Comparison of ENCODE assay signal across 8 mouse cellular contexts in genomic region chr19:25236596-25237491, GRCm38 (mm10). TPM values are rescaled to one million over a fixed set of nuclear protein-coding genes. Genes with fewer than 3 reads are reported as not detected.
DNase-seq lines count a peak whose midpoint lies in the region; ATAC-seq lines count a peak whose summit lies in the region.

Gene Kank1 (plus strand): TSS chr19:25236975.

- H3K4me1 ChIP-seq in forebrain, embryonic 14.5 days (ENCODE audit: control insufficient read depth, insufficient read depth, low read length) = peaks cover 2% of the 10 kb centered on the region; the same call in 1 of the 2 replicates
- H3K4me1 ChIP-seq in heart, embryonic 15.5 days (replicated peaks) = peaks cover 27% of the 10 kb centered on the region
- H3K4me1 ChIP-seq in liver, embryonic 13.5 days (replicated peaks) = peaks cover 6% of the 10 kb centered on the region; the same call in 1 of the 2 replicates
- no peaks in the 10 kb centered on the region for H3K4me1 ChIP-seq in neural tube, embryonic 11.5 days (ENCODE audit: control insufficient read depth, insufficient read depth, low read length)

- peak; percentile 92 for ATAC-seq in forebrain, embryonic 14.5 days
- peak; percentile 86 for ATAC-seq in heart, embryonic 15.5 days (replicated peaks; ENCODE audit: insufficient number of reproducible peaks, insufficient read depth, low FRiP score, low read depth)
- peak; percentile 74 for ATAC-seq in liver, embryonic 13.5 days (ENCODE audit: low read depth)
- peak; percentile 89 for ATAC-seq in neural tube, embryonic 11.5 days (ENCODE audit: insufficient read depth, low FRiP score, low TSS enrichment)

- H3K4me2 ChIP-seq in forebrain, embryonic 14.5 days (ENCODE audit: low read length) = peak within 1 kb of the TSS; percentile 90
- peak within 1 kb of the TSS; percentile 81 for H3K4me2 ChIP-seq in heart, embryonic 15.5 days
- peak within 1 kb of the TSS; percentile 70 for H3K4me2 ChIP-seq in liver, embryonic 13.5 days
- peak within 1 kb of the TSS; percentile 91 for H3K4me2 ChIP-seq in neural tube, embryonic 11.5 days (ENCODE audit: low read depth)

- H3K9me3 ChIP-seq in forebrain, embryonic 14.5 days (replicated peaks; ENCODE audit: control insufficient read depth, low read length) = no peaks in the 10 kb centered on the region
- no peaks in the 10 kb centered on the region for H3K9me3 ChIP-seq in heart, embryonic 15.5 days (replicated peaks)
- H3K9me3 ChIP-seq in liver, embryonic 13.5 days (replicated peaks) = no peaks in the 10 kb centered on the region
- H3K9me3 ChIP-seq in neural tube, embryonic 11.5 days (ENCODE audit: control insufficient read depth, low read length) = no peaks in the 10 kb centered on the region

- WGBS in forebrain, embryonic 14.5 days = under 1% methylated on average over 75 of the region's 76 CpGs
- under 1% methylated on average over 76 of the region's 76 CpGs for WGBS in heart, embryonic 15.5 days
- WGBS in liver, embryonic 13.5 days (ENCODE audit: insufficient replicate concordance) = 1% methylated on average over 76 of the region's 76 CpGs
- under 1% methylated on average over 76 of the region's 76 CpGs for WGBS in neural tube, embryonic 11.5 days

- peak within 1 kb of the TSS; percentile 63 for H3K9ac ChIP-seq in forebrain, embryonic 14.5 days (ENCODE audit: low read length)
- peak within 1 kb of the TSS; percentile 70 for H3K9ac ChIP-seq in heart, embryonic 15.5 days
- H3K9ac ChIP-seq in liver, embryonic 13.5 days = peak within 1 kb of the TSS; percentile 39
- peak within 1 kb of the TSS; percentile 64 for H3K9ac ChIP-seq in neural tube, embryonic 11.5 days (ENCODE audit: low read length)

- H3K27me3 ChIP-seq in forebrain, embryonic 14.5 days (replicated peaks; ENCODE audit: control insufficient read depth, insufficient read depth, low read length) = peaks cover 15% of the 10 kb centered on the region; the same call in 1 of the 2 replicates
- peaks cover 16% of the 10 kb centered on the region for H3K27me3 ChIP-seq in heart, embryonic 15.5 days
- peaks cover 44% of the 10 kb centered on the region for H3K27me3 ChIP-seq in liver, embryonic 13.5 days
- H3K27me3 ChIP-seq in neural tube, embryonic 11.5 days (ENCODE audit: control insufficient read depth, insufficient read depth, low read length) = no peaks in the 10 kb centered on the region

- peak within 1 kb of the TSS; percentile 64 for H3K4me3 ChIP-seq in forebrain, embryonic 14.5 days (ENCODE audit: low read depth, low read length)
- H3K4me3 ChIP-seq in heart, embryonic 15.5 days = peak within 1 kb of the TSS; percentile 70
- H3K4me3 ChIP-seq in liver, embryonic 13.5 days (replicated peaks) = peak within 1 kb of the TSS; percentile 59
- peak within 1 kb of the TSS; percentile 62 for H3K4me3 ChIP-seq in neural tube, embryonic 11.5 days (ENCODE audit: low read depth, low read length)

- no peaks in the 10 kb centered on the region for H3K36me3 ChIP-seq in forebrain, embryonic 14.5 days (ENCODE audit: control insufficient read depth, insufficient read depth, low read length)
- no peaks in the 10 kb centered on the region for H3K36me3 ChIP-seq in heart, embryonic 15.5 days
- H3K36me3 ChIP-seq in liver, embryonic 13.5 days = no peaks in the 10 kb centered on the region
- no peaks in the 10 kb centered on the region for H3K36me3 ChIP-seq in neural tube, embryonic 11.5 days (ENCODE audit: control insufficient read depth, insufficient read depth, low read length)

- peak; percentile 33 to 62 for DNase-seq in urinary bladder, adult 18-20 months (ENCODE audit: low spot score in 2 of 2)
- no peak for DNase-seq in urinary bladder, postnatal 10 days (ENCODE audit: low spot score)
- DNase-seq in forebrain, embryonic 14.5 days (ENCODE audit: low spot score) = peak; percentile 73
- peak; percentile 86 for DNase-seq in kidney, postnatal 10 days
- DNase-seq in liver, embryonic 13.5 days = peak; percentile 12
- DNase-seq in neural tube, embryonic 11.5 days (ENCODE audit: low spot score) = peak; percentile 86
- peak; percentile 68 for DNase-seq in testis, postnatal 14 days (ENCODE audit: low spot score)

- H3K27ac ChIP-seq in forebrain, embryonic 14.5 days (ENCODE audit: low read depth, low read length) = no peak within 1 kb of the TSS
- peak within 1 kb of the TSS; percentile 85 for H3K27ac ChIP-seq in heart, embryonic 15.5 days
- H3K27ac ChIP-seq in liver, embryonic 13.5 days = no peak within 1 kb of the TSS
- peak within 1 kb of the TSS; percentile 70 for H3K27ac ChIP-seq in neural tube, embryonic 11.5 days (ENCODE audit: low read depth, low read length)

RNA-seq across cellular contexts. Expression of gene Kank1, which starts in this region (rescaled TPM):
- 2.4 and 2.8 TPM in 2 replicates for polyA plus RNA-seq in forebrain, embryonic 14.5 days (2014; fragmentation: Nextera tagmentation; extraction: Ambion mirVana)
- 48.3 and 53.2 TPM in 2 replicates for polyA plus RNA-seq in heart, embryonic 15.5 days (2015; fragmentation: Nextera tagmentation; extraction: Ambion mirVana)
- 3.5 and 5.7 TPM in 2 replicates for polyA plus RNA-seq in liver, embryonic 13.5 days (2015; fragmentation: Nextera tagmentation; extraction: Ambion mirVana)
- polyA plus RNA-seq in neural tube, embryonic 11.5 days (2014; fragmentation: Nextera tagmentation; extraction: Ambion mirVana) = 14.7 and 15.3 TPM in 2 replicates

Comparison
In these comparisons a context has a peak if more than half of its experiments do, and no peak if none do; other contexts are left out.
1. H3K27ac ChIP-seq: peak in heart, embryonic 15.5 days (single experiment) and neural tube, embryonic 11.5 days (single experiment); none in forebrain, embryonic 14.5 days (single experiment) and liver, embryonic 13.5 days (single experiment).
2. Peak in every context shown above with its lines, with median percentiles within 50 percentile points of each other: ATAC-seq, H3K4me2 ChIP-seq, H3K4me3 ChIP-seq and H3K9ac ChIP-seq.